Mouse (Mus musculus): ENCODE measurements at regions not wholly inside any gene's neighbourhood (a gene's known extent, or its start where the extent isn't known, plus 50 kb on each side); places are given as distances from the start of the nearest gene placed in this dataset.

DNA sequence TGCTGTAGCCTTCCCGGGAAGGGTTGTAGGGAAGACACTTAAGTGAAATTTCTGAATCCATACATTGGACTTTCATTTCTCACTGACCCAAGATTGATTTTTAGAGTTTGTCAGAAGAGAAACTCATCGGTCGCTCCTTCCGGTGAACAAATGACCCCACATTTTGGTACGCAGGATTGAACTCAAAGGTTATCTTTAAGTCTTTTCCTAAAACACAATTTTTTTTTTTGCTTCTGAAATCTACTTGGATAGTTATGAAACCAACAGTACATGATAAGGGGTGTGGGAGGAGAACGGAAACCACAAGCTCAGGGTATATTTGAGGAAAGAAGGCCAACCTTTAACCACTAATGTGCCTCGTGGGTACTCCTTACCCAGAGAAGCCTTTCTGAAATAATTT is 324.3 kb upstream of the Nr2f2 start:
- 0 out of 2 replicates have a peak, but pooled peaks have one; percentile 32 for ATAC-seq (replicated peaks; ENCODE audit: low read depth, poor library complexity, severe bottlenecking)

DNA sequence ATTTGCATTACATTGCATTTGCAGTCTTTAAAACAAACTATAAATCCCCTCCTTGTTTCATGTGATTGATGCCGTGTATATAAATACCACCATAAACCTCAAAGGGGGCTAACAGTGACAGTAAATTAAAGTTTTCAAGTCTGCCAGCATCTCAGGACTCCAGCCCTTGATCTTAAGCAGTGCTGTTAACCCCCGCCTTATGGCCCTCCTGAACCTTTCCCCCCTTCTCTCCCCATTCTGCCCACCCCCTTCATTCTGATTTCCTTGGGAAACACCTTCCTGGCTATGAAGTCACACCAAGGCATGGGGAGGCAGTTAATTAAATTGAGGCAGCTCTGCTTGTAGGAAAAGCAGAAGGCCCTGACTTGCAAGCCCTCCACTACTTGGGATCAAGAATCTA is 302.5 kb upstream of the Nr2f2 start:
- ATAC-seq (replicated peaks; ENCODE audit: low read depth, poor library complexity, severe bottlenecking), result no peak

DNA sequence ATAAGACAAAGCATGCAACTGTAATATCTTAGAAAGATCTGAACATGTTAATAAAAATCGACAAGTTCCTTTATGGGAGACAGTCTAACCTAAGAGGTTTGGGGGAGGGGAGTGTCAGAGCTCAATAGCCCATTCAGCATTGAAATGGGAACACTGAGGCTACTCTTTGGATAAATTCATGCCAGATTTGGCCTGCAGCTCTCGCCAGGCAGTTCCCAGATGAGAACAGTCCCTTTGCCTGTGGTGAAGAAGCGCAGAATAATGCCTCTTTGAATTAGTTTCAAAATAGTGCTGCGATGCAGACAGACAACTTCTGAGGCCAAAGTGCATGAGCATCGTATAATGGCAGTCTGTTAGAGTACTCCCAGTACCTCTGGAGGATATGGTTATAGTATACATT is 293.6 kb upstream of the Nr2f2 start:
- no peak for ATAC-seq (replicated peaks; ENCODE audit: low read depth, poor library complexity, severe bottlenecking)

DNA sequence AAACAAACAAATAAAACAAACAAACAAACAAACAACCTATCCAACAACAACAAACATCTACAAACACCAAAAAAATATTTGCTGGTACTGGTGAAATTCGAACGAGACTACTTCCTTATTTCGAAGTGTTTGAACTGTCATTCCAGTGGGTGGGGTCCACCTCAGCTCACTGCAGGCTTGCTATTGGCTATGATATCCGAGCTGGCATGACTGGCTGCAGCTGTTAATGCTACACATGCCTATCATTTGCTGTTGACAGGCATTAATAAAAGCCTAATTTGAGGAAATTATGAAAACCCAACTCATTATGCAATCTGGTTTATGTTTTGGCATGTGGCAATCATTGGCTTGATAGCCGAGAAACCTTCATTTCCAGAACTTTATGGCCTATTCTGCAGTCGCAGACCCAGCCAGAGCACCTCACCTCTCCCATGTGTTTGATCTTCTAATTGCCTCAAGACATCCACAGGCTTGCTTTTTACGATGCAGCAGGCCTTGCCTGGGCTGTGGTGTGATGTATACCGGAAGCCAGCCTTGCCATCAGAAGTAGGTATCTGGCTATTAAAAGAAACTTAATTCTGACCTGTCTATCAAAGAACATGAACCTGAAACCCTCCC is 283.3 kb upstream of the Nr2f2 start:
- ATAC-seq (replicated peaks; ENCODE audit: low read depth, poor library complexity, severe bottlenecking), result no peak

DNA sequence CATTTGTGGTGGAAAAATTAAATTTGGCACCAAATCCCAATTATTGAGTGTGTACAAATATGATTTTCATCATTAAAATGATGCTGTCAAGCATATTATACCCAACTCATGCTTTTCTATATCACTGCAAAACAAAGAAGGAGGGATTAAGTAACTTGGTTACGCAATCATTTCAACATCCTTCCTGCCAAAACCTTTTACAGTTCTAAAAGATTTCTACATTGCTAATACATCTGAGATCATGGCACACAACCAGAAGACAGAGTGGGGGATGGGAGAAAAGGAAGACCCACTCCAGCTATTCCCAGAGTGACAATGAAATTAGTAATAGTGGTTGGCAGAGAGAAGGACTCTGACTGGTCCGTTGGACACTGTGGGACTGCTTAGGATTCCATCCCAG is 280.3 kb upstream of the Nr2f2 start:
- no peak for ATAC-seq (replicated peaks; ENCODE audit: low read depth, poor library complexity, severe bottlenecking)

DNA sequence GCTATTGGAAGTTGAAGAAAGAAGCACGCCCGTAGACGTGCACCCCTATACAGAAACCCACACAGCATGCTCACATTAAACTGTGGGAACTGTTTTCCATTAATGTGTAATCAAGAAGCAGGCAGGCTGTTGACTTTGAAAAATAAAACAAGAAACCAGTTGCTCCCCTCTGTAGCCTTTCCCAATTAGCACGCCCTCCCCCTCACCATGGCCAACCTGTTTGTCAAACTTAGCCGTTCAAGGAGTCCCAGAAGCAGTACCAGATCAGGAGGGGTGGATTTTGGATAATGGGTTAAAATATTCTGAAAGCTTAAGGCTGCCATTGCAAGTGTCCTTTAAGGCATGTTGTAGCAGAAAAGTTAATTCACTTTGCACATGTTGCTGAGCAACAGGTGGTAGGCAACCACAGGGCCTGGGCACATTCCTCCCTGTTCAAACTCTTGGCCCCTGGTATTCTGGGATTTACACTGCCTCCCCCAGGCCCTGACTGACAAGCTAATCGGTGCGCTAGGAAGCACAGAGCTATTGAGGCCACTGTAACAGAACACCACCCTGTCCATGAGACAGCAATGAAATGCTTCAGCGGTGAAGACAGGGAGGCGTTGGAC is 277.3 kb upstream of the Nr2f2 start:
- no peak for ATAC-seq (replicated peaks; ENCODE audit: low read depth, poor library complexity, severe bottlenecking)

DNA sequence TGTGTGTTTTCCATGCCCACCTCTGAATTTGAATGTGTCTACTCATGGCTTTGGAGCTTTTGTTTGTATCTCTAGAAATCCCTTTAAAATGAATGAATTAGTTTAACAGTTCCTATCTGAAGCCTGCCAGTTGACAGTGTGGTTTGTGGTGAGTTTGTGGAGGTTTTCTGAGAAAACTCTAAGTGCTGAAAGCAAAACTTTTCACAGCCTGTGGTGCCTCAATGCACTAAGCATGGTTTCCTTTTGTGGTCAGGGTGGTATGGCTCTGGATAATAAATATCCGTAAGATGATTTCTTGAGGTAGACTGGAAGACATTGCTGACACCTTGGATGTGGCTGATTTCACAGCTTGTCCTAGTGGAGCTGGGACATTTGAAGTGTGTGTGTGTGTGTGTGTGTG is 276.5 kb upstream of the Nr2f2 start:
- peak; percentile 77 for ATAC-seq (replicated peaks; ENCODE audit: low read depth, poor library complexity, severe bottlenecking)

DNA sequence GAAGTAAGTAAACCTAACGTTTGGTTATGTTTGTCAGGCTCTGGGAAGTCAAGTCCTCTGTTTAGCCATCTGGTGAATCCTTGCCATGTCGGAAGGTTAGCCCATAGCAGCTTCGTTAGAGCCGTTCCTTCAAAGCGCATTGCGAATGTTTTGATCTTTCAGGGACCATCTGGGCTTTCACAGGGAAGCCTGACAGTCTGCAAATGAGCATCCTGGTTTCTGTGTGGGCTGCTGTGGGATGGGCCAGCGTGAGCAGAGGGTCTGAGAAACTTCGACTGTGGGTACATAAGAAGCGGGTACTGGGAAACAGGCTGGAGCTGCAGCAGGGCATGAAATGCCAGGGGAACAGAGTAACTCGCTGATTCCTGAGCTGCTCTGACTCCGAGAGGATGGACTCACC is 274.7 kb upstream of the Nr2f2 start:
- no peak for ATAC-seq (replicated peaks; ENCODE audit: low read depth, poor library complexity, severe bottlenecking)

DNA sequence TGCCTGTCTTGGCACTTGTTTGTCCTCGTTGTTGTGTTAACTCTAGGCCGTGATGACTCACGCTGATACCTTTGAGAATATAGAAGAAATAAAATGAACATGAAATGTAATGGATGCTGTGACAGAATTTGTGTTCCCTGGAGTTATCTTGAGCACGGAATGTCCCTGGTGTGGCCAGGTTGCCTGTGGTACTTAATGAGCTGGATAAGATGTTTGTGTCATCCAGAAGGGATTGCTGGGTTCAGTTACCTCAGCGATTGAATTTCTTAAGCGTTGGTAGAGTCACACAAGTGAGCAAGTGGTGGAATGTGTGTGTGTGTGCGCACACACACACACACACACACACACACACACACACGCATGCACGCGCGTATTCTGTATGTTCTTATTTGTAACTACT is 274.0 kb upstream of the Nr2f2 start:
- no peak for ATAC-seq (replicated peaks; ENCODE audit: low read depth, poor library complexity, severe bottlenecking)

DNA sequence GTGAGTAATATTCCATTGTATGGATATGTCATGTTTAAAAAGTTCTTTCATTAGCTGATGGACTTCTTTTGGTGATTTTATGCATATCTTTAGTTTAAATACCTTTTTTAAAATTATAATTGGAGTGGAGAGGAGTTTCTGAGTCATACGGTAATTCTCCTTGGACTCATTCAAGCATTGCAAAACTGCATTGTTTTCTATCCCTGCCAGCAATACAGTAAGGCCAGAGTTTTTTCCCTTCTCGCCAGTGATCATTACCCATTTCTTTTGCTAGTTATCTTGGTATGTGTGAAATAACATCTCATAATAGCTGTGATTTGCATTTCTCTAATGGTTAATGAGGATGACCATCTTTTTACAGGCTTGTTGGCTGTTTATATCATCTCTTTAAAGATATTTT is 271.6 kb upstream of the Nr2f2 start:
- ATAC-seq (replicated peaks; ENCODE audit: low read depth, poor library complexity, severe bottlenecking), result no peak

DNA sequence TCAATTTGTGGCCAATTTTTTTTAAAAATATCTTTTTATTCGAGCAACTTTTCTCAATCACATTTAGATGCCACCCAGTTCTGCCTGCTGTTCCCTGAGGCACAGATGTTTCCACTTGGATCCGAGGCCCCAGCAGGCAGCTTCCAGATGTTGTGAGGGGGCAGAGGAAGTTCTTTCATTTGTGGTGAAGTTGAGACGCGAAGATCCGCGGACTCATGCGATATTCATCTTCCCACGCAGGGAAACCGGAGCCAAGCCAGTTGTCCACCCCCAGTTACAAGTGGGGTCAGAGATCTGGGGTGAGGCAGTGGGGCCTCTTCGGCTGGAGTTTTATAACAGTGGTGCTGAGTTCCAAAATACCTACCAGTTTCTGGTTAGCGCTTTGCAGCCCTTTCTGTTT is 267.5 kb upstream of the Nr2f2 start:
- ATAC-seq (replicated peaks; ENCODE audit: low read depth, poor library complexity, severe bottlenecking), result no peak

DNA sequence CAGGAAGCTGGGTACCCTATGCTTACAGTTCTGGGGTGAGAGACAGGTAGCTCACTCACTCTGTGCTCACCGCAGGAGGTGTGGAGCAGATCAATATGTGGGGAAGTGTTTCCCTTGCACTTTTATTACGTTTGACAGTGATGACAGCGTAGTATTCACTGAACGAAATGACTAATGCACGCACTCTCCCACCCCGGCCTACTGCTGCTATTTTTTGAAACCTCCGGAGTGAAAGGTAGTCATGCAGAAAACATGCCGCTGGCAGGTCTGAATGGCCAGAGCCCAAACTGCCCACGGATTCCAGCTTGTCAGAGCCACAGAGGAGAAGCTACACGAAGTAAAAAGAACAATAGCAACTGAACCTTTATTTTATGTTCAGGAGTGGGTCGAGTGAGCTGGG is 267.0 kb upstream of the Nr2f2 start:
- ATAC-seq (replicated peaks; ENCODE audit: low read depth, poor library complexity, severe bottlenecking), result no peak

DNA sequence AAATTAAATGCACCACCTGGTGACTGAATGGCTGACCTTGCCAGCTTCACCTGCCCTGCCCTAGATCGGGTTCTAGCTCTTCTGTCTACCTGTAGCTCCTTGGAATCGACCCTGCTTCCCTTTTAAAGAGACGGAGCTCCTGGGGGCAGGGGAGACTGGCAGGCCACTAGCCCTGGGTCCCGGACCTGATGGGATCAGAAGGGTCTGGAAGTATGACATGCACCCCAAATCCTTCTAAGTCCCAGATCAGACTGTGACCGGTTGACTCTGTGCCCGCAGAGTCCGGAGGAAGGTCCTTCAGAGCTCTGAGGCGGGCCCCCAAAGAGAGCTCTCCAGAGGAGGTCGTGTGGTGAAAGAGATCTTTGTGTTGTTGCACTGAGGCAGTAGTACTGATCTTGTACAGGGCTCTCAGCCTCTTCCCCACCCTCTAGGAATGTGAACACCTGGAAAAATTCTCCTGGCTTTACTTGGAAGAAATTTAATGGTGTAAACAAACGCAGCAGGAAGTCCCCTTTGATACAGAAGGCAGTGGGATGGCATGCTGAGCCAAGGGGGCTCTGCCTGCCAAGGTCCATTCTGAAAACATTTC is 259.2 kb upstream of the Nr2f2 start:
- ATAC-seq (replicated peaks; ENCODE audit: low read depth, poor library complexity, severe bottlenecking), result no peak

DNA sequence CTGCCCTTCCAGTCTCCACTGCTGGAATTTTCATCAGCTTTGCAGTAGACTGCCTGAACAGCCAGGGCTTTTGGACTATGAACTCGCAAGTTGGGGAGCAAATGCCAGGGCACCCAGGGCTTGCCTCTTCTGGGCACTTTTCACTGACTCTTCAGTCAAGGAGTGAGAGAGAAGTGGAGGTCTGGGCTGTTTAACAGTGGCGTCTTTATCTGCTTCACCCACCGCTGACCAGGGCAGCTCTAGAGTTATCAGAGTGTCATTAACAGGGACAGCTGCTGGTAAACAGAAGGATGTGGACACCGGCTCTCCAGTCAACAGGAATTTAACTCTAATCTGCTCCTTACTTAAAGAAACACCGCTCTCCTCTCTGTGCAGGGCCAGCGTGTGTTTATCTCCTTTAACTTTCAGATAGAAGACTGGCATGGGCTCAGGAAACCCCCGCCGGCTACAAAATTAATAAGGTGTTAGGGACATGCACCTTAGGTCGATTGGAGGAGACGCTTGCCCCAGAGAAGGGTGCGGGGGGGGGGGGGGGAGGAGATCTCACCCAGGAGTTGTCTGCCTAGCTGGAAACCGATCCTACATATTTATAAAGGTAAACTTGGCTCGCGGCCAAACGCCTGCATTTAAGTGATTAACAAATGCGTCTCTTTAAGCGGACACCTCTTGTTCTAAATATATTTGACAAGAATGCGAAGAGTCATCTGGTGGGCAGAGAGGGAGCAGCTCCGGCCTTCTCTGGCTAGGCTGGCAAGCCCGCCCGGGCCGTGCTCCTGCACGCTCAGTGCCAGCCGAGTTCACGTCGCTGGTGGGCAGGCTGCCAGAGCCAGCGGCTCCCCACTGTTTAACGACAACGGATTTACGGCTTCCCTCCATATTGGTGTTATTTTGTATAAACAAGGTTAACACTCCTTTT is 258.4 kb upstream of the Nr2f2 start:
- peak; percentile 42; the same call in 1 of the 2 replicates for ATAC-seq (replicated peaks; ENCODE audit: low read depth, poor library complexity, severe bottlenecking)

DNA sequence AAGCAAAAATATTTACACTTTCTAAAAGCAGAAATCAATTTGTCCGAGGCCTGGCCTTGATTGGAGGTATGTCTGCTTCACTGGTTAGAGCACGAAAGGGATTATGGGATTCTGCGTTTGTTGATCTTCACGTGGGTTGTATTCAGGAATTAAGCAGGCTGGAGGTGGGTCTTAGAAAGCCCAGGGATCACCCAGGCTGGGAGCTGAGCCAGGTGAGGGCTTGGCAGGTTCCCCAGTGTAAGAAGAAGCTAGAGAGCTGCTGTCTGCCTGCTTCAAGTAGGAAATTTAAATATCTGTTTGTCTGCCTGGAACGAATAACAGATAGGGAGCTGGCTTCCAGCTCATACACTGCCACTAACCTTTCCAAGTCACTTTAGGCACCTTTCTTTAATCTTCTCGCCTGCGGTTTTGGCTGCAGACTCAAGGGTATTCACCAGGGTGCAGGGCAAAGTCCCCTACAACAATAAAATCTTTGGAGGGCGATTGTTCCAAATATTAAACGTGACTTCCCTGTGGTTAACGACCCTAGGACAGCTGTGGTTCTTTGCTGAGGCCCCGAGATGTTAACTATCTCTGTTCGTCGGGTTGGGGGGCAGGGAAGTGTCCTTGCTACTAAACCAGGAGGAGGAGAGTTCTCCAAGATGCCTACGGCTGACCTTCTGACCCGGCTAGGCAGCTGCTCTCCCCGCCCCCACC is 257.6 kb upstream of the Nr2f2 start:
- no peak for ATAC-seq (replicated peaks; ENCODE audit: low read depth, poor library complexity, severe bottlenecking)

DNA sequence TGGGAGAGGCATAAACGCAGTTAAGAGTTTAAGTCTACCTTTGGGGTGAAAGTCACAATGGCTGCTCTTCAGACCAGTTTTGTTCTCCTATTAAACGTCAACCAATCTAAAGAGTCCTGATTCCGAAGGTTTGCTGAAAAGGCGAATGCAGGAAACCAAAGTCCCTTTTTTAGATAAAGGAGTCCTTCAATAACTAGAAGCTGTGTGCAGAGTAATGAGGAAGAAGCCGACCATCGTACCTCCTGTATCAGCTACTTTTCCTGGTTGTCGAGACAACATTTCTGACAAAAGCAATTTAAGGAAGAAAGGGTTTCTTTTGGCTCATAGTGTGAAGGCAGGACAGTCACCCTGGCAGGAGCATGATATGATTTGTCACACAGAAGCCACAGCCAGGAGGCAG is 252.9 kb upstream of the Nr2f2 start:
- no peak for ATAC-seq (replicated peaks; ENCODE audit: low read depth, poor library complexity, severe bottlenecking)

DNA sequence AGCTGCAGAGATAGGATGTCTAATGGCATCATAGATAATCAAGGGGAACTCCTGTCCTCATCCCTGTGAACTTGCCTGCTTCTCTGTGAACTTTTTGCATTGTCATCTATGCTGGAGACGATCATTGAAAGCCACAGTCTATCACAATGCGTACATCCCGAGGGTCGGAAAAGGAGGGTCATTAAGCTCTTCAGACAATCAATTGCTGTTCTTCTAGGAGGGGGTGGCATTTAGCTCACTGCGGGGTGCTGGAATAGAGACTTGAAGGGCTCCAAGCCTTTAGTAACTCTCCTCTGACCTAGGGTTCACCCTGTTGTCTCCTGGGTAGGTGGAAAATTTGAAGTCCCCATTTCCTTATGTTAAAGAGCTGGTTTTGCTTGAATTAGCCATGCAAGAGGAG is 251.7 kb upstream of the Nr2f2 start:
- ATAC-seq (replicated peaks; ENCODE audit: low read depth, poor library complexity, severe bottlenecking), result no peak

DNA sequence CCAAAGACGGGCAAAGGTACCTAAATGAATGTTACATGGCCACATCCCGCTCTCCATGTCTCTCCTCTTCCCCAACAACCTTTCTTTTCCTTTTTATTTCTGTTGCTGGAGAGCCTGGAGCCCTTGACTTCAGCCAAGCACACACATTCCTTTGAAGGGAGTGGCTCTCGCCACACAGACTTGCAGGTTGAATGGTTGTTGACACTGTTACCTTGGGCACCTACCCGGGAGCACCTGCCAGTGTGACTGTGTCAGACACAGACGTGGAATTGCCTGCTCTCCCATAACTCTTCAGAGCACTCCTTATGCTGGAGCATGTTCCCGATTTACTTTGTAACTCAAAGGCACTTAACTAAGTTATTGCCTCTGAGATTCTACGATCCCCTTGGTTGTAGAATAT is 240.0 kb upstream of the Nr2f2 start:
- ATAC-seq (replicated peaks; ENCODE audit: low read depth, poor library complexity, severe bottlenecking), result no peak

DNA sequence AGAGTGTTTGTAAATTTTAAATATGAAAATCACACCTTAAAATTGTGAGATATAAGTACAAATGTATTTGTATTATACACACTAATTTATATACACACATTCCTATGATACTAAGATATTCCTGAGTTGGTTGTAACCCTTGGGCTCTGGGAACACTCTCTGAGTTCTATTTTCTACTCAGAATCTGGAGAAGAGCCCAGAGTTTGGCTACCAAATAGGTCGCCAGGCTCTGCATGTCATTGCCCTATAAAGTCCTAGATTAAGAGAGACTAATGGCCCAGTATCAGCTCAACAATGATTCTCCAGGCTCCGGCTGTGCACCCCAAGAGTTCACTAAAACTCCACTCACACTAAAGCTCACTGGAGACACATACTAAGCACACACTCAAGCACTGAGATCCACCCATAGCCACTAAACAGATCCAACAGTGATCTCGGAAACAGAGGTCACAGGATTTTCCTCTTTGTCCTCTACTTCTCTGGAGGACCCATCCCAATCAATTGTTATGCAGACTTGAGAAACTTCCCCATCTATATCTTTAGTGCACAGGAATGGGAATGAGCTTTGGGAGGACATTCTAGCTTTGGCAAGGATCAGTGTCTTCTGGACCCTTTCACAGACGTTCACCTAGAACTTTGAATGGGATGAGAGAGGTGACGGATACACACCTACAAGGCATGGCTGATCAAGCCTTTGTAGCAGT is 238.1 kb upstream of the Nr2f2 start:
- ATAC-seq (replicated peaks; ENCODE audit: low read depth, poor library complexity, severe bottlenecking), result no peak

DNA sequence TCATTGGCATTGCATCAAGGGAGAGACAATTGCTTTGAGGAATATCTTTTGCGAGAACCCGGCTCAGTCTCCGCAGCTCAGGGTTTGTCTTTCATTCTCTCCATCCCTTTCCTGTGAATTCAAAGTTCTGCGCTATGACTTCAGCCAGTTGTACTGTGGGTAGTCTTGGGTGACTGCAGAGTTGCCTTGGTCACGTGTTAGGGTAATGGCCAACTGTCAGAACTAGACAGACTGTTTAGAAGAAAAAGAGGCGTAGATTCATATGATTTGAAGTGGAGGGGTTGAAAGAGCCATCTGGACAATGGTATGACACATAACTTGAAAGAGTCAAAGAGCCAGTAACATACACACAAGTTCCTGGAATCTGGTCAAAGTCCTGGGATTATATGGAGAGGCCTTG is 226.5 kb upstream of the Nr2f2 start:
- ATAC-seq (replicated peaks; ENCODE audit: low read depth, poor library complexity, severe bottlenecking), result no peak

Measured in common myeloid progenitor, adult 5-6 weeks (primary cell).